Mouse (Mus musculus) cerebellum, postnatal 14 days (tissue): ENCODE measurements around the gene Faxc.

Source experiments
- DNase-seq, 2 experiments: peaks; one replicate each; pipeline ENCODE4 v3.0.0; 2021; ENCODE audit warnings: mixed read lengths in 2 of 2

Gene Faxc

DNA sequence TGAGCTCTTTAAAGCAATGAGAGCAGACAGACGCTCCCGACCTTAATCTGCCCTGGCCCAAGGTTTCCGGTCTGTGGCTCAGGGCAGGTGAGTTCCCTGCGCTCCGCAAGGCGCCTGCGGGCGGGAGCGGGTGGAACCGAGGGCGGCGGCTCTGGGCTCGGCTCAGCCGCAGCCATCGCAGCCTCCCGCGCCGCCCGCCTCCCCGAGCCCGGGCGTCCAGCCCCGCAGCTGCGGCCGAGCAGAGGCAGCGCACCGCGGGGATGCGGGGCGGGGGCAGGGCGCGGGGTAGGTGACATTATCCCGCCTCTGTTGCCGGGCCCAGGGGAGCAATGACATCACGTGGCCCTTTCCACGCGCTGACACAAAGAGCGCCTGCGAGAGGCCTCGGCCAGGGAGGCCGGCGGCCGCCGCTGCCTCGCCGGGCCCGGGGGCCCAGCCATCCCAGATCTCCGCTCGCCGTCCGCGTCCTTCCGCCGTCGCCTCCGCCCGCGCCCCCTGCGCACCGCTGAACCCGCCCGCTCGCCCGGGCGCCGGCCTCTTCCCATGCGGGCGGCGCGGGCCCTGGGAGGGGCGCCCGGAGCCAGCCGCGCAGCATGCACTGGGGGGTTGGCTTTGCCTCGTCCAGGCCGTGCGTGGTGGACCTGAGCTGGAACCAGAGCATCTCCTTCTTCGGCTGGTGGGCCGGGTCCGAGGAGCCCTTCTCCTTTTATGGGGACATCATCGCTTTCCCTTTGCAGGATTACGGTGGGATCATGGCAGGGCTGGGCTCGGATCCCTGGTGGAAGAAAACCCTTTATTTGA lies at the start of gene Faxc:
Gene Faxc (plus strand): TSS at position 359 of the 801 bp plus-strand sequence.
- peak; percentile 79 to 85 for DNase-seq

DNA sequence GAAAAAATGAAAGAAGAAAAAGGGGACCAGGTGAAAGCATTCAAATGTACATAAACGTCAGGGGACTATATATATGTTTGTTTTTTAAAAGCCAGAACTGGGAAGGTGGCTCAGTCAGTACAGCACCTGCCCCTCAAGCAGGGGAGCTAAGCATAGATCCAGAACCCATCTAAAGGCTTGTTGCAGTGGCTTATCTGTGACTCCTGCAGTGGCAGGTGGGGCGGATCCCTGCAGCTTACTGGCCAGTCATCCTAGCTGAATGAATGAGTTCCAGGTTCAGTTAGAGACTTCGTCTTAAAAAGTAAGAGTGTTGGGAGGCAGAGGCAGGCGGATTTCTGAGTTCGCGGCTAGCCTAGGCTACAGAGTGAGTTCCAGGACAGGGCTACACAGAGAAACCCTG lies 48.3 kb upstream of the Faxc start:
- no peak for DNase-seq

DNA sequence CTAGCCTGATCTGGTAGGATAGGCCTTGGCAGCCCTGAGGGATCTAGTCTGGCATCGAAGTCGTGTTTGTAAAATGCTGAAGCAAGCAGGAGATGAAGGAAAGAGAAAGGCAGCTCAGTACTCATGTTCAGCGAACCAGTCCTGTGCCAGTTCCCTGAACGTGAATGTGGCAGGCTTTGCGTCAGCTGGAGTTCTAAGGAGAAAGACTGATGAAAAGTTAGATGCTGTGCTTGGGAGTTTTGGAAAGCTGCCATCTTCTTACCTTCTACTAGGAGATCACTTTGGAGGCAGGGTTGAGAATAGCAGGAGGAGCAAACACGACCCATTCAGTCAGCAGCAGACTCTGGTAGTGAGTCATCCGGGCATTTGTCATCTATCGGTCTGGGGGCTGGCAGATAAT lies 45.3 kb upstream of the Faxc start:
- DNase-seq: no peak

GRCm38 (mm10) chr4:21931772-21932630 lies 872 bp downstream of the Faxc start:
- peak; percentile 55 to 73 for DNase-seq

- DNase-seq: no peak
Measured at GRCm38 (mm10) chr4:21935378-21935777, 4.2 kb downstream of the Faxc start.

DNA sequence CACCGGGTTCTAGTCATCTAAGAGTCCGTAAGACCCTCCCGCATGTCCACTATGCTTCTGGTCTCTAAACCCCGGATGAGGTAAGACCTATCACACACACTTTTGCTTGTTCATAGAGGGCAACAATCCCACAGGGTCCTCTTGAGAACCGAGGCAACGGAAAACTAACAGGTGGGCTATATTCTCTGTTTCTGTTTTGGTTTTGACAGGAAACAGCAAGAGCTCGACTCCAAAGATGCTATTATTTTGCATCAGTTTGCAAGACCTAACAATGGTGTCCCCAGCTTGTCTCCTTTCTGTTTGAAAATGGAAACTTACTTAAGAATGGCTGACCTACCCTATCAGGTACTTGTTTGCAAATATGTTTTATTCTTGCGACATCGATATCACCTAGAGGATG lies 5.3 kb downstream of the Faxc start:
- DNase-seq: no peak

GRCm38 (mm10) chr4:21937890-21938289 lies 6.8 kb downstream of the Faxc start:
- DNase-seq: no peak

- no peak for DNase-seq
Measured at GRCm38 (mm10) chr4:21944672-21945071, 13.5 kb downstream of the Faxc start.

DNA sequence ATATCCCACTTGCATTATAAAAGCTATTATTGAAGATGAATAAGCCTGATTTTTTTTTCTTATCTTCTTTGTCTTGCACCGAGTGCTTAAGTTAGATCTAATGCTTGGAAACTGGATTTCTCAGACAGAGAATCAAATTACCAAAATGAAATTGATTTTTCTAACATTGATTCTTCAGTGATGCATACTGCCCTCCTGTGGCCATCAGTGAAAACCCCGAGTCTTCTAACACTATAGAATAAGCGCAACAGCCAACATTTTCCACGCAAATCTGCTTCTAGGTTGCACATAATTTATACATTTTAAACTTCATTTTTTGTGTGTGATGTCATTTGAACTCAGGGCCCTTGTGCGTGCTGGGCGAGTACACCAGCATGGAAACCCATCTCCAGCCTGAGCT lies 20.3 kb downstream of the Faxc start:
- peak; percentile 65 to 74 for DNase-seq

DNA sequence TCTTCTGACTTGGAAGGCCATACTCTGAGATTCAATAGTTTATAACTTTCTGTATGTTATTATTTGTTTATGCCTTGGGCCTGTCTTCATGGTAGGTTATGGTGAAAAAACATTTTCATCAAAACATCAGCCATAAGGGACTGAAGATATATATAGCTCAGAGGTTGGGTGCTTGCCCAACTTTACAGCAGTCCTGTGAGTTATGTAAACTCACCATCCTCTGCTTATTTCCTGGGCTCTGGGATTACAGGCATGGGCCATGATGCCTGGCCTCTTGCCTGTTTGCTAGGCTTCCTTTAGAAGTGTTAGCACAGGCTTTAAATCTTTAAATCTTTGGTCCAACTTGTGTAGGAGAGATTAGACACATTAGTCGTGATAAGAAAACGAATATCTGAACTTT lies 21.1 kb downstream of the Faxc start:
- no peak for DNase-seq

DNA sequence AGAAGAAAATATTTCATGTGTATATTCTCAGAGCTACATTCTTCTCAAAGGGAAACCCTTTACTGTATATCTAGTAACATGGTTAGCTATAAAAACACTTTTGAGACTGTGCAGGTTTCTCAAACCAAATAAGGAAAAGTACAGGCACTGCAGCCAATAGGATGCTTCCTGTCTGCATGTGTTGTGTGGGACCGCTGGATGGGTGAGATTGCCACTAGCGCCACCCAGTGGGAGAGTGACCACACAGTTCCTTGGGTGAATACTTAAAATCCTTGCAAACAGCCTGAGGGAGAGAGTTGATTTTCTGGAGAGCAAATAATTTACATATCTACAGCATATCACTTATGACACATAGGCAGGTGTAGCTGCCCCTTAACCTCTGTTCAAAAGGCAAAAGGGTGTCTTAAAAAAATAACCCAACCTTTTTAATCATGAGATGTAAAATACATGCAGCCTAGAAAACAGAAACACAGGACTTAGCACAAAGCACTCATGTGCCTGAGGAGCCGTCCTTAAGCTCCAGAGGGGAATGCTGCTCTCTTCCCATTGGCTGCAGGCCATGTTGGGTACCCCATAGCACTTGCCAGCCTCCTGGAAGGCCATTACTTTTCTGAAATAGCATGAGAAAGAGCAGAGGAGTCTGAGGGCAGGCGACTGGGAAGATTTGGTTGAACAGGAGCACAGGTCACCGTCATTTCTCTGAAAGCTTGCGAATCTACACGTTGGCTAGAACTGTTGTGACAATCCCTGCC lies 26.6 kb downstream of the Faxc start:
- peak; percentile 60 to 81 for DNase-seq

GRCm38 (mm10) chr4:21971949-21972348 lies 40.8 kb downstream of the Faxc start:
- DNase-seq: no peak

DNA sequence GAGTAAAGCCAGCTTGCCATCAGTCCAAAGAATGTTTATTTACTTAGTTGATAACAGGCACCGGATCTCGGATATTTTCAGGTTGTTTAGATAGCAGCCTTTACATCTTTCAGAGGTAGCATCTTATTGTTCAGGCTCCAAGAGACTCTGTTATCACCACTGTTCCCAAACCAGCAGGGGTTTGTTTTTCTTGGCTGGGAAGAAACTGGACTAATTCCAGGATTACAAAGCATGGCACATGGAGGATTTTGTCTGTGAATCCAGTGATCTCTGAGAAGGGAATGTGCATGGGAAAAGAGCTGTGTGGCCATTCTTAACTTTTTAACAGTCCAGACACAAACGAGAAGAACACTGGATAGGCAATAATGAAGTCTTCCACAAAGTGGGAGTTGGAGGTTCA lies 43.0 kb downstream of the Faxc start:
- DNase-seq: peak; percentile 76 to 83

DNA sequence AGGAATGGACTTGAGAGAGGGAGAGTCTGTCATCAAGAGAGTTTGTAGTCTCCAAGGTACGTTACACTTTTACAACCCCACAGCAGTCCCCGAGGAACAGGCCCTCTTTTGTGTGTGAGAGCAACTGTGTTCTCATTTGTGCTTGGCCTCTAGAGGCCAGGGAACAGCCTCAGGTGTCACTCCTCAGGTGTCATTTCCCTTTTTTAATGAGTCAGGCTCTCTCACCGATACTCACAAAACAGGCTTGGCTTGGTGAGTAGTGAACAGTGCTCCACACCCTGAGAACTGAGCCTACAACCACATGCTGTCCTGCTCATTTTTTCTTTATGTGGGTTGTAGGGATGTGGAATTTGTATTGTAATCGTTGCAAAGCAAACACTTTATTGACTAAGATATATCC lies 49.3 kb downstream of the Faxc start:
- no peak for DNase-seq

GRCm38 (mm10) chr4:21982449-21982848 lies 51.3 kb downstream of the Faxc start:
- DNase-seq: no peak

DNA sequence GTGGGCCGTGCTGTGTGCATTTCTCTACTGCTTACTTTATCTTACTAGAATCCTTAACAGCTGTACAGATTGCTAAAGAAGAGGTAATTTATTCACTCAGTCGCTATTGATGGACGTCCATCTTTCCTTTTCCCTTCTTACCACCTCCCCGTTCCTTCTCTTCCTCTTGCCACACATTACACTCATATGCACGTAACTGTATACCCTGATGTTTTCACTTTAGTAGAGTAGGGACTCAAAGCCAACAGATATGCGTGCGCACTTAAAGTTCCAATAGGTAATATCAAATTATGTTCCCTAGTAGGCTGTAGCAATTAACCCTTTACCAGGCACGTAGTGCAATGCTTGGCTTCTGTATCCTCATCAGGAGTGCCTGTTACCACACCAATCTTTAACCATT lies 55.7 kb downstream of the Faxc start:
- DNase-seq: no peak

GRCm38 (mm10) chr4:21987460-21987859 lies 56.3 kb downstream of the Faxc start:
- no peak for DNase-seq

GRCm38 (mm10) chr4:21989571-21990091 lies 58.5 kb downstream of the Faxc start:
- DNase-seq: no peak

- peak in 1 of 2 experiments; percentile 30 for DNase-seq
Measured at GRCm38 (mm10) chr4:21990580-21991235, 59.6 kb downstream of the Faxc start.

GRCm38 (mm10) chr4:22017656-22018379 lies 86.7 kb downstream of the Faxc start:
- peak; percentile 75 to 76 for DNase-seq

DNA sequence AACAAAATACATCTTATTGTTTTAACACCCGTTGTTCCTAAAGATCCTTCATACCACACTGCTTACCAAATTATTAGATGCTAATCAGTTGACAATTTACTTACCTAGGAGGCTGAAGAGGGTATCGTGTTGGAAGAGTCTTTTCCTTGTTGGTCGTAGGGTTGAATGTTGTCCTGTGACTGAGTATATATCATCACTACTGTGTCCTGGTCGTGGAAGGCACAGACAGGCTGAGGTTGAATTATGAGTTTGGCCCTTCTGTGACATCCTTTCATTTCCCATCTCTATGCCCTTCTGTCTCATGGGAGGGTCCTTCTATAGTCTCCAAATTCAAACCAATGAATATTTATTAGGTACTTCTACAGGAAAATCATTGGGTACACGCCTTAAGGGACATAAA lies 87.3 kb downstream of the Faxc start:
- DNase-seq: no peak

GRCm38 (mm10) chr4:22029951-22030350 lies 98.8 kb downstream of the Faxc start:
- no peak for DNase-seq
